Mouse (Mus musculus): ENCODE measurements at regions not wholly inside any gene's neighbourhood (a gene's known extent, or its start where the extent isn't known, plus 50 kb on each side); places are given as distances from the start of the nearest gene placed in this dataset.

GRCm38 (mm10) chr10:17656305-17656704 is 66.7 kb upstream of the Cited2 start:
- no peaks in the 10 kb centered on the region for H3K9me3 ChIP-seq (replicated peaks)
- peaks cover 42% of the 10 kb centered on the region for H3K4me1 ChIP-seq
- 38% methylated on average over 10 of the region's 10 CpGs for WGBS
- no peaks in the 10 kb centered on the region for H3K36me3 ChIP-seq
- H3K27ac ChIP-seq, result peak overlapping the region; percentile 5; the same call in 1 of the 2 replicates
- 0 out of 2 replicates have a peak, but pooled peaks have one; percentile 16 for ATAC-seq (replicated peaks; ENCODE audit: low FRiP score)
- H3K9ac ChIP-seq, result no peak overlapping the region
- no peak overlapping the region for H3K4me3 ChIP-seq (replicated peaks)
- H3K4me2 ChIP-seq, result peak overlapping the region; percentile 39
- H3K27me3 ChIP-seq, result no peaks in the 10 kb centered on the region

- WGBS, result 11% methylated on average over 8 of the region's 8 CpGs
- no peaks in the 10 kb centered on the region for H3K27me3 ChIP-seq
- peak; percentile 88 for ATAC-seq (replicated peaks; ENCODE audit: low FRiP score)
- no peaks in the 10 kb centered on the region for H3K9me3 ChIP-seq (replicated peaks)
- H3K27ac ChIP-seq, result peak overlapping the region; percentile 5; the same call in 1 of the 2 replicates
- no peaks in the 10 kb centered on the region for H3K36me3 ChIP-seq
- H3K9ac ChIP-seq, result no peak overlapping the region
- H3K4me3 ChIP-seq (replicated peaks), result no peak overlapping the region
- H3K4me2 ChIP-seq, result peak overlapping the region; percentile 39; the same call in 1 of the 2 replicates
- peaks cover 35% of the 10 kb centered on the region for H3K4me1 ChIP-seq
These were observed 66.0 kb upstream of the Cited2 start for GRCm38 (mm10) chr10:17656872-17657482.

GRCm38 (mm10) chr10:17659575-17659974 is 63.4 kb upstream of the Cited2 start:
- 91% methylated on average over 9 of the region's 9 CpGs for WGBS
- no peak overlapping the region for H3K27ac ChIP-seq
- H3K4me1 ChIP-seq, result peaks cover 16% of the 10 kb centered on the region
- no peaks in the 10 kb centered on the region for H3K36me3 ChIP-seq
- no peak overlapping the region for H3K4me3 ChIP-seq (replicated peaks)
- no peak overlapping the region for H3K4me2 ChIP-seq
- H3K9ac ChIP-seq, result no peak overlapping the region
- H3K9me3 ChIP-seq (replicated peaks), result no peaks in the 10 kb centered on the region
- no peak for ATAC-seq (replicated peaks; ENCODE audit: low FRiP score)
- H3K27me3 ChIP-seq, result no peaks in the 10 kb centered on the region

- H3K4me2 ChIP-seq, result no peak overlapping the region
- no peaks in the 10 kb centered on the region for H3K27me3 ChIP-seq
- H3K9ac ChIP-seq, result no peak overlapping the region
- no peaks in the 10 kb centered on the region for H3K9me3 ChIP-seq (replicated peaks)
- H3K4me3 ChIP-seq (replicated peaks), result no peak overlapping the region
- WGBS, result 90% methylated on average over 5 of the region's 5 CpGs
- H3K36me3 ChIP-seq, result no peaks in the 10 kb centered on the region
- H3K27ac ChIP-seq, result no peak overlapping the region
- no peak for ATAC-seq (replicated peaks; ENCODE audit: low FRiP score)
- H3K4me1 ChIP-seq, result peaks cover 11% of the 10 kb centered on the region
These were observed 62.1 kb upstream of the Cited2 start for GRCm38 (mm10) chr10:17660836-17661452.

- 77% methylated on average over 3 of the region's 3 CpGs for whole genome bisulfite sequencing
- no peak overlapping the region for H3K4me2 ChIP-seq
- H3K9ac ChIP-seq, result no peak overlapping the region
- no peaks in the 10 kb centered on the region for H3K36me3 ChIP-seq
- H3K9me3 ChIP-seq (replicated peaks), result no peaks in the 10 kb centered on the region
- no peak for ATAC-seq (replicated peaks; ENCODE audit: low FRiP score)
- H3K27me3 ChIP-seq, result no peaks in the 10 kb centered on the region
- H3K4me3 ChIP-seq (replicated peaks), result no peak overlapping the region
- no peak overlapping the region for H3K27ac ChIP-seq
- H3K4me1 ChIP-seq, result no peaks in the 10 kb centered on the region
These were observed 56.9 kb upstream of the Cited2 start for GRCm38 (mm10) chr10:17666089-17666488.

- no peak overlapping the region for H3K9ac ChIP-seq
- no peaks in the 10 kb centered on the region for H3K27me3 ChIP-seq
- peaks cover 3% of the 10 kb centered on the region; the same call in 1 of the 2 replicates for H3K4me1 ChIP-seq
- WGBS, result 85% methylated on average over 9 of the region's 9 CpGs
- ATAC-seq (replicated peaks; ENCODE audit: low FRiP score), result no peak
- H3K4me3 ChIP-seq (replicated peaks), result no peak overlapping the region
- H3K4me2 ChIP-seq, result no peak overlapping the region
- no peaks in the 10 kb centered on the region for H3K9me3 ChIP-seq (replicated peaks)
- H3K27ac ChIP-seq, result no peak overlapping the region
- H3K36me3 ChIP-seq, result no peaks in the 10 kb centered on the region
These were observed 53.6 kb upstream of the Cited2 start for GRCm38 (mm10) chr10:17669401-17669800.
